Mouse (Mus musculus) bone marrow, adult 2 months (tissue): ENCODE measurements around the gene Gpatch8. TPM values are rescaled to one million over a fixed set of nuclear protein-coding genes. Genes with fewer than 3 reads are reported as not detected.

Source experiments
- H3K27ac ChIP-seq: fragments of 200-500 bp; 2 replicates; pipeline ENCODE4 v1.5.1; 2012; ENCODE audit warnings: low read depth, mild to moderate bottlenecking, control low read depth, inconsistent platforms, low read length; ENCODE audit not compliant: control insufficient read depth, poor library complexity, insufficient read depth
- H3K4me1 ChIP-seq: fragments of 200-500 bp; 2 replicates; pipeline ENCODE4 v1.6.1; 2011; ENCODE audit warnings: low read length; ENCODE audit not compliant: control insufficient read depth, insufficient read depth
- H3K4me3 ChIP-seq: fragments of 200-500 bp; replicated peaks from 2 replicates; pipeline ENCODE3; 2011; ENCODE audit warnings: mild to moderate bottlenecking, low read depth, low read length, control low read depth; ENCODE audit not compliant: control insufficient read depth
- CTCF ChIP-seq: fragments of 200-500 bp; IDR thresholded peaks from 2 replicates; pipeline ENCODE4 v1.5.1; 2011; ENCODE audit warnings: low read length, control low read depth; ENCODE audit not compliant: control insufficient read depth, insufficient read depth
- POLR2A ChIP-seq: fragments of 200-500 bp; IDR thresholded peaks from 2 replicates; pipeline ENCODE4 v1.6.1; 2011; ENCODE audit warnings: low read depth, mild to moderate bottlenecking, control low read depth, low read length, borderline replicate concordance; ENCODE audit not compliant: control insufficient read depth
- WGBS: fragments of 180-500 bp; shearing (Covaris S2); methylation state at CpG from one replicate; pipeline ENCODE4 v1.1.7; 2018; 5-methylcytosine and 5-hydroxymethylcytosine counted together
- polyA plus RNA-seq: library from polyadenylated mRNA; stranded (reverse); fragments of >200 nt; gene quantifications from 2 replicates; pipeline ENCODE4 v1.2.4, GENCODE M21; 2011; ENCODE audit warnings: low replicate concordance; ENCODE audit not compliant: missing spikeins, insufficient read depth, insufficient read length

The Gpatch8 gene
- 14.4 and 17.0 TPM in 2 replicates for polyA plus RNA-seq

GRCm38 (mm10) chr11:102556031-102556715 lies at the start of gene Gpatch8:
Gene Gpatch8, minus strand, starts transcription at chr11:102556392.
- H3K4me3 ChIP-seq = peak within 1 kb of the TSS; percentile 98
- no peaks in the 10 kb centered on the region; the same call in 1 of the 2 replicates for H3K4me1 ChIP-seq
- peak within 1 kb of the TSS; percentile 85 for H3K27ac ChIP-seq
- TF ChIP-seq CTCF (no peak), POLR2A (peak; percentile 83)
- under 1% methylated on average over 55 of the region's 55 CpGs for WGBS

- Histone ChIP-seq H3K27ac (no peak overlapping the region; the same call in 1 of the 2 replicates), H3K4me3 (no peak overlapping the region), H3K4me1 (no peaks in the 10 kb centered on the region)
- no peak for TF ChIP-seq POLR2A
- 2% methylated on average over 70 of the region's 74 CpGs for WGBS
Measured at GRCm38 (mm10) chr11:102604777-102605552, 48.8 kb upstream of the Gpatch8 start.

DNA sequence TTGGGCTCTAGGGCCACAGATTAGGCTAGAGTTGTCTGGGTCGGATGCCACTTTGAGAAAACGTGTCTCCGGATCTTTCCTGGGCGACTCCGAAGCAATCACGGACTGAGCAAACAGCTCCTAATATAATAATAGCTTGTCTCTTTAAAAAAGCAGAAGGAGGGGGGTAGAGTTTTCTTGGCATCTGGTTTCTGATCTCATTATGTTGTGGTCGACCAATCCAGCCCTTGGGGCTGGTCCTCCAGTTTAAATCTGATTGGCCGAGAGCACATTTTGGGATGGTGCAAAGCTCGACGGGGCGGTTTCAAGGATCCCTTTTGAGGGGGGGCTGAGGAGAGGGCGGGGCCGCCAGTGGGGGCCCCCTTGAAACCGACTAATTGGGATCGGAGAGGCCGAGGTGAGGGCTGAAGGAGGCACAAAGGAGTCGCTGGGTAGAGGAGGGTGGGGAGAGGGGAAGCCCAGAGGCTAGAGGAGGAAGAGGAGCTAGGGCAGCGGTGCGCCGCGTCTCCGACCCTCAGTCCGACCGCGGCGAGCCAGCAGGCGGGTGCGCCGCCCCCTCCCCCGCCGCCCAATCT lies 47.9 kb upstream of the Gpatch8 start, which contains the start of gene Fzd2:
Gene Fzd2 (plus strand): TSS at position 387 of the 575 bp plus-strand sequence.
- Histone ChIP-seq H3K27ac (no peak within 1 kb of the TSS; the same call in 1 of the 2 replicates), H3K4me1 (no peaks in the 10 kb centered on the region), H3K4me3 (peak within 1 kb of the TSS; percentile 11)
- no peak for TF ChIP-seq POLR2A
- TF ChIP-seq CTCF = no peak
- under 1% methylated on average over 31 of the region's 31 CpGs for WGBS

GRCm38 (mm10) chr11:102603496-102603850 lies 47.3 kb upstream of the Gpatch8 start:
- Histone ChIP-seq H3K27ac (no peak overlapping the region), H3K4me1 (no peaks in the 10 kb centered on the region), H3K4me3 (no peak overlapping the region)
- 2% methylated on average over 10 of the region's 10 CpGs for WGBS
- TF ChIP-seq CTCF (no peak), POLR2A (no peak)

- Histone ChIP-seq H3K27ac (no peak overlapping the region), H3K4me3 (no peak overlapping the region)
- WGBS = 23% methylated on average over 13 of the region's 13 CpGs
Measured at GRCm38 (mm10) chr11:102602816-102603495, 46.8 kb upstream of the Gpatch8 start.

GRCm38 (mm10) chr11:102599912-102600311 lies 43.7 kb upstream of the Gpatch8 start:
- 61% methylated on average over 3 of the region's 3 CpGs for WGBS

More at GRCm38 (mm10) chr11:102602816-102603495, 46.8 kb upstream of the Gpatch8 start:
- no peaks in the 10 kb centered on the region for H3K4me1 ChIP-seq
- TF ChIP-seq POLR2A = no peak
- no peak for TF ChIP-seq CTCF

DNA sequence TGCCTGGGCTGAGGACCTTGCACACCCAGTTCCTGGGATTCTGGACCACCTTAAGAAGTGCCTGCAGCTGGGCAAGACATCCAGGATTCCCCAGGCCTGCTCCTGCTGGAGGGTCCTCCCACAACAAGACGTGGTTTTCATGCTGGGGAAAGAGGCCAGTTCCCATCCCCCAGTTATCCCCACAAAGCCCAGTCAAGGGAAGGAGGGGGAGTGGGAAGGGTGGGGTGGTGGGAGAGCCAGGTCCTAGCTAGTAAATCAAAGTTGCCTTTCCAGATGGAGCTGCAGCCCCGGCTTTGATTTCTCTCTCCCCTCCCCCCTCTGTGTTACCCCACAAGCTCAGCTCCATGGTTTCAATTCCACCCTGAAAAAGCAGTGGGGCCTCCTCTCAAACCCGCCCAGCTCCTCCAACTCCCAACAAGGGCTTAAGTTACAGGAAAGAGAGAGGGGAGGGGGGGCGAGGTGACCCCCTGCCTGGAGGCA lies 39.2 kb upstream of the Gpatch8 start:
- WGBS = 35% methylated on average over 4 of the region's 4 CpGs
- no peaks in the 10 kb centered on the region for H3K4me1 ChIP-seq
- no peak for TF ChIP-seq POLR2A
- TF ChIP-seq CTCF = no peak
- no peak overlapping the region for H3K4me3 ChIP-seq
- no peak overlapping the region for H3K27ac ChIP-seq

More at GRCm38 (mm10) chr11:102599912-102600311, 43.7 kb upstream of the Gpatch8 start:
- Histone ChIP-seq H3K27ac (no peak overlapping the region), H3K4me1 (no peaks in the 10 kb centered on the region), H3K4me3 (no peak overlapping the region)
- TF ChIP-seq CTCF (no peak), POLR2A (no peak)
